ENCODE assay signal across 8 mouse cellular contexts in the genomic region with DNA sequence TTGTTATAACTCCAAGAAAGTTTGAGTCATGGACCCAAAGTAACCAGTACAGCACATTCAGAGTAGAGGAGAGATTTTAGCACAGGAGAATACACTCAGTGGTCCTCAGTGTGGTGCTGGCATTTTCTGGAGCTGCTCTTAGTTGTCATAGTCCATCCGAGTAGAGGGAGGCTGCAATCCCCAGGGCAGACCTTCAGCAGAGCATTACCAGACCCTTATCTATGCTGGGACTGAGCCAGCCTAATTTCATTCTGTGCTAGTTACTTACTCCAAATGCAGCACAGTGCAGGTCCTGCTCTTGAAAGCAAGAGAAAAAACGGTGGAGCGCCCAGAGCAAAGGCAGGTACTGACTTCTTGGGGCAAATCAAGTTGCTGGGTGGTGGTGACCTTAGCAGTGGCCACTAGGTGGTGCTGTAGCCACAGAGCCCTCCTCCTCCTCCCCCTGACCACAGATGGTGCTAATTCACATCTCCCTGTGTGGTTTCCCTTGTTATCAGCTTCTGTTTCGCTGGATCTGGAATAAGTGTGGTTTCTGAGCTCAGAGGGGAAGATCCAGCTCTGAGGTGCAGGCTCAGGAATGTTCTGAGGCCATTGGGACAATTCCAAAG. TPM values are rescaled to one million over a fixed set of nuclear protein-coding genes. Genes with fewer than 3 reads are reported as not detected.
DNase-seq lines count a peak whose midpoint lies in the region; ATAC-seq and TF ChIP-seq lines count a peak whose summit lies in the region.

No protein-coding gene starts in this region.

- H3K9ac ChIP-seq in embryonic facial prominence, embryonic 12.5 days, result no peak overlapping the region
- 0 out of 2 replicates have a peak overlapping the region, but pooled peaks have one; percentile 29 for H3K9ac ChIP-seq in heart, embryonic 13.5 days
- no peak overlapping the region for H3K9ac ChIP-seq in kidney, embryonic 15.5 days
- no peak overlapping the region for H3K9ac ChIP-seq in liver, embryonic 13.5 days
- no peak overlapping the region for H3K9ac ChIP-seq in neural tube, embryonic 12.5 days

- H3K27ac ChIP-seq in embryonic facial prominence, embryonic 12.5 days, result no peak overlapping the region
- 0 out of 2 replicates have a peak overlapping the region, but pooled peaks have one; percentile 20 for H3K27ac ChIP-seq in heart, embryonic 13.5 days (replicated peaks)
- no peak overlapping the region for H3K27ac ChIP-seq in kidney, embryonic 15.5 days
- H3K27ac ChIP-seq in liver, embryonic 13.5 days, result no peak overlapping the region
- no peak overlapping the region for H3K27ac ChIP-seq in neural tube, embryonic 12.5 days
- H3K27ac ChIP-seq in testis, adult 2 months (ENCODE audit: control insufficient read depth, insufficient read depth, low read depth, low read length), result no peak overlapping the region

- H3K4me1 ChIP-seq in embryonic facial prominence, embryonic 12.5 days, result peaks cover 8% of the 10 kb centered on the region
- H3K4me1 ChIP-seq in heart, embryonic 13.5 days, result peaks cover 37% of the 10 kb centered on the region
- H3K4me1 ChIP-seq in kidney, embryonic 15.5 days, result no peaks in the 10 kb centered on the region
- H3K4me1 ChIP-seq in liver, embryonic 13.5 days (replicated peaks), result no peaks in the 10 kb centered on the region
- 0 out of 2 replicates have a peak, but pooled peaks cover 6% of the 10 kb centered on the region for H3K4me1 ChIP-seq in neural tube, embryonic 12.5 days
- H3K4me1 ChIP-seq in testis, adult 2 months (ENCODE audit: control insufficient read depth, insufficient read depth, low read length), result no peaks in the 10 kb centered on the region

- H3K36me3 ChIP-seq in embryonic facial prominence, embryonic 12.5 days, result peaks cover 21% of the 10 kb centered on the region
- H3K36me3 ChIP-seq in heart, embryonic 13.5 days, result peaks cover 64% of the 10 kb centered on the region
- H3K36me3 ChIP-seq in kidney, embryonic 15.5 days, result peaks cover 39% of the 10 kb centered on the region
- H3K36me3 ChIP-seq in liver, embryonic 13.5 days, result peaks cover 10% of the 10 kb centered on the region; the same call in 1 of the 2 replicates
- H3K36me3 ChIP-seq in neural tube, embryonic 12.5 days, result peaks cover 38% of the 10 kb centered on the region
- H3K36me3 ChIP-seq in testis, adult 2 months (ENCODE audit: control insufficient read depth, insufficient read depth, low read length), result peaks cover 1% of the 10 kb centered on the region; the same call in 1 of the 2 replicates

- ATAC-seq in CD4-positive, CD25-positive, alpha-beta regulatory T cell, adult 4 months, result peak; percentile 81
- 0 out of 2 replicates have a peak, but pooled peaks have one; percentile 44 for ATAC-seq in embryonic facial prominence, embryonic 12.5 days (ENCODE audit: insufficient number of reproducible peaks, insufficient read depth, low FRiP score, low TSS enrichment)
- ATAC-seq in heart, embryonic 13.5 days (ENCODE audit: extremely low read depth, insufficient number of reproducible peaks, low FRiP score, low TSS enrichment), result no peak; the same call in 1 of the 2 replicates
- ATAC-seq in kidney, embryonic 15.5 days (replicated peaks; ENCODE audit: low FRiP score), result peak; percentile 73; the same call in 1 of the 2 replicates
- ATAC-seq in liver, embryonic 13.5 days (ENCODE audit: low read depth), result peak; percentile 48; the same call in 1 of the 2 replicates
- 0 out of 2 replicates have a peak, but pooled peaks have one; percentile 56 for ATAC-seq in neural tube, embryonic 12.5 days (ENCODE audit: low FRiP score, low read depth)

- H3K4me3 ChIP-seq in embryonic facial prominence, embryonic 12.5 days, result no peak overlapping the region
- H3K4me3 ChIP-seq in heart, embryonic 13.5 days, result no peak overlapping the region
- no peak overlapping the region for H3K4me3 ChIP-seq in kidney, embryonic 15.5 days (replicated peaks)
- no peak overlapping the region for H3K4me3 ChIP-seq in liver, embryonic 13.5 days (replicated peaks)
- no peak overlapping the region for H3K4me3 ChIP-seq in neural tube, embryonic 12.5 days
- H3K4me3 ChIP-seq in testis, adult 2 months (ENCODE audit: control insufficient read depth, low read depth, low read length), result no peak overlapping the region

- H3K4me2 ChIP-seq in embryonic facial prominence, embryonic 12.5 days (replicated peaks), result no peak overlapping the region
- H3K4me2 ChIP-seq in heart, embryonic 13.5 days, result no peak overlapping the region
- H3K4me2 ChIP-seq in kidney, embryonic 15.5 days, result no peak overlapping the region
- H3K4me2 ChIP-seq in liver, embryonic 13.5 days, result no peak overlapping the region
- no peak overlapping the region for H3K4me2 ChIP-seq in neural tube, embryonic 12.5 days (replicated peaks)

- no peaks in the 10 kb centered on the region for H3K9me3 ChIP-seq in embryonic facial prominence, embryonic 12.5 days
- no peaks in the 10 kb centered on the region for H3K9me3 ChIP-seq in heart, embryonic 13.5 days
- no peaks in the 10 kb centered on the region for H3K9me3 ChIP-seq in kidney, embryonic 15.5 days (replicated peaks)
- no peaks in the 10 kb centered on the region for H3K9me3 ChIP-seq in liver, embryonic 13.5 days (replicated peaks)
- H3K9me3 ChIP-seq in neural tube, embryonic 12.5 days, result no peaks in the 10 kb centered on the region

- DNase-seq in adrenal gland, postnatal 25 days, result peak; percentile 63
- peak; percentile 48 for DNase-seq in liver, embryonic 13.5 days

- no peaks in the 10 kb centered on the region for H3K27me3 ChIP-seq in embryonic facial prominence, embryonic 12.5 days
- H3K27me3 ChIP-seq in heart, embryonic 13.5 days (replicated peaks), result no peaks in the 10 kb centered on the region
- no peaks in the 10 kb centered on the region for H3K27me3 ChIP-seq in kidney, embryonic 15.5 days
- H3K27me3 ChIP-seq in liver, embryonic 13.5 days, result no peaks in the 10 kb centered on the region
- no peaks in the 10 kb centered on the region for H3K27me3 ChIP-seq in neural tube, embryonic 12.5 days (replicated peaks)
- H3K27me3 ChIP-seq in testis, adult 2 months (ENCODE audit: control insufficient read depth, insufficient read depth, low read length), result no peaks in the 10 kb centered on the region

- 39% methylated on average over 4 of the region's 4 CpGs for WGBS in embryonic facial prominence, embryonic 12.5 days
- WGBS in heart, embryonic 13.5 days, result 27% methylated on average over 4 of the region's 4 CpGs
- 27% methylated on average over 4 of the region's 4 CpGs for WGBS in kidney, embryonic 15.5 days
- WGBS in liver, embryonic 13.5 days (ENCODE audit: insufficient replicate concordance), result 34% methylated on average over 4 of the region's 4 CpGs
- WGBS in neural tube, embryonic 12.5 days, result 38% methylated on average over 4 of the region's 4 CpGs

- no peak for TF ChIP-seq POLR2A in testis, adult 2 months (IDR thresholded peaks at IDR 0.05; ENCODE audit: control insufficient read depth, low read depth, low read length)

- TF ChIP-seq CTCF in testis, adult 2 months (IDR thresholded peaks at IDR 0.05; ENCODE audit: control insufficient read depth, insufficient read depth, insufficient replicate concordance, low read depth, low read length), result peak; percentile 91; the same call in 1 of the 2 replicates

RNA-seq across cellular contexts. Expression of a gene that starts 20.2 kb away (rescaled TPM):
- polyA plus RNA-seq in CD4-positive, CD25-positive, alpha-beta regulatory T cell, adult 4 months (2017; shearing (Covaris generic)), result 1 to 10 TPM; 8.4 to 8.7 TPM
- total RNA-seq in adrenal gland, postnatal 25 days (2021), result 42.7 and 44.2 TPM in 2 replicates
- polyA plus RNA-seq in embryonic facial prominence, embryonic 12.5 days (2016; fragmentation: Nextera tagmentation; extraction: Ambion mirVana), result 37.7 and 38.9 TPM in 2 replicates
- polyA plus RNA-seq in heart, embryonic 13.5 days (2015; fragmentation: Nextera tagmentation; extraction: Ambion mirVana), result 24.9 and 29.7 TPM in 2 replicates
- 34.7 and 35.0 TPM in 2 replicates for polyA plus RNA-seq in kidney, embryonic 15.5 days (2015; fragmentation: Nextera tagmentation; extraction: Ambion mirVana)
- 12.8 and 14.1 TPM in 2 replicates for polyA plus RNA-seq in liver, embryonic 13.5 days (2015; fragmentation: Nextera tagmentation; extraction: Ambion mirVana)
- 57.2 TPM in 2 replicates for polyA plus RNA-seq in neural tube, embryonic 12.5 days (2016; fragmentation: Nextera tagmentation; extraction: Ambion mirVana)
- polyA plus RNA-seq in testis, adult 2 months (2012; rRNA removed), result 30.6 and 30.8 TPM in 2 replicates

RNA-seq across cellular contexts. Expression of a gene that starts 22.5 kb away (rescaled TPM):
- 1 to 10 TPM in 1 of 2 experiments, under 1 TPM in 1; 0.95 to 4.4 TPM for polyA plus RNA-seq in CD4-positive, CD25-positive, alpha-beta regulatory T cell, adult 4 months (2017; shearing (Covaris generic))
- total RNA-seq in adrenal gland, postnatal 25 days (2021), result 17.8 and 21.8 TPM in 2 replicates
- 31.5 and 32.9 TPM in 2 replicates for polyA plus RNA-seq in embryonic facial prominence, embryonic 12.5 days (2016; fragmentation: Nextera tagmentation; extraction: Ambion mirVana)
- polyA plus RNA-seq in heart, embryonic 13.5 days (2015; fragmentation: Nextera tagmentation; extraction: Ambion mirVana), result 13.3 and 15.0 TPM in 2 replicates
- 18.4 and 18.5 TPM in 2 replicates for polyA plus RNA-seq in kidney, embryonic 15.5 days (2015; fragmentation: Nextera tagmentation; extraction: Ambion mirVana)
- polyA plus RNA-seq in liver, embryonic 13.5 days (2015; fragmentation: Nextera tagmentation; extraction: Ambion mirVana), result 3.0 and 3.5 TPM in 2 replicates
- polyA plus RNA-seq in neural tube, embryonic 12.5 days (2016; fragmentation: Nextera tagmentation; extraction: Ambion mirVana), result 26.7 and 27.9 TPM in 2 replicates
- polyA plus RNA-seq in testis, adult 2 months (2012; rRNA removed), result 16.4 and 17.7 TPM in 2 replicates
